Mouse (Mus musculus): ENCODE measurements around the gene Cct2.

The Cct2 gene

DNA sequence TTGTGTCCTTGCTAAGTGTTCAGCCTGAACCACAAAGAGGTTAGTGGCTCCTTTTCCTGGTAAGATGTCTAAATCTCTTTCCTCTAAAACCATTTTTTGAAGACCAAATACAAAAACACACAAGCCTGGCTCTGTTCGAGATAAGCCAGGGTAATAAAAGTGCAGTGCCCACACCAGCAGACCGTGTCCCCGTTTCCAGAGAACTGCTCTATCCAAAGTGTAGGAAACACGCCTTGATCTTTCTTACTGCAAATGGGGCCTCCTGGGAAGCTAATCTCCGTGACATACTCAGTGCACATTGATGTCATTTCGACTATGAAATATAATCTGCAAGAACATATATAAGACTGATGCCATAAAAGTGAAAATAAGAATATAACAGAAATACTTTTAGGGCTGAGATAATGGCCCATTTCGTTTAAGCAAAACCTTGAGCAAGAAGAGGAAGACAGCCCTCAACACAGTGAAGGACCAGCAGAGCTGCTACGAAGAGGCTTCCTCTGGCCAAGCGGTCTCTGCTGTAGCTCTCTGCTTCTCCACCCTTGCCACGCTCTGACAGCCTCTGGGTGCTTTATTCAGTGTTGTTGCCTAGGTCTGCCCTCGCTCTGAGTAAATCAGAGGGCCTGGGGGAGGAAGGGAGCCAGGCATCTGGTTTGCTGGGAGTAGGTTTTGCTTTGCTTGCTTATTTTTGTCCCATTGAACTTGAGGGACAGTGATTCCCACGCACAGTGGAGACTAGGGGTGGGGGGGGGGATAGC, 57.7 kb downstream of the Cct2 start:
- no peak for ATAC-seq (ENCODE audit: insufficient number of reproducible peaks, low FRiP score, low TSS enrichment)

DNA sequence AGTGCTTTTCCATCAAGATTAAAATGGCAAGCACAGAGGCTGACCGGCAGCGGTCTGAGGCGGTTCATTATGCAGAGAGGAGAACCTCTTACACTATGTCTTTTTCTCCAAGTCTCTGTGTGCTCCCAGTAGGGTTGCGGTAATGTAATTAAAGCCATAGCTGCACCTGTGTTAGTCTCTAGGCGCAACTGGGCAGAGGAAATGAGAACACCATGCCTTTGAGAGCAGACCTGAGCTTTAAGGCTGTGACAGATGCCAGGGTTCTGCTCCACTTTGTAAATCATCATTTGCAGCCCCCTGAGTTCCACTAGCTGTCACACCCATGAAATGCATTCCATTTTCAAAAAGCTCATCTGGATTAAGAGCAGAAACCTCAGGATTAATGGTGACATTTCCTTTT, 58.9 kb downstream of the Cct2 start:
- ATAC-seq (ENCODE audit: insufficient number of reproducible peaks, low FRiP score, low TSS enrichment), result no peak
